Mouse (Mus musculus) thymus, postnatal 14 days (tissue): ENCODE measurements around the gene Abca9.

ENCODE experiments used
- DNase-seq: peaks from one replicate; pipeline ENCODE4 v3.0.0; 2021

Gene Abca9

DNA sequence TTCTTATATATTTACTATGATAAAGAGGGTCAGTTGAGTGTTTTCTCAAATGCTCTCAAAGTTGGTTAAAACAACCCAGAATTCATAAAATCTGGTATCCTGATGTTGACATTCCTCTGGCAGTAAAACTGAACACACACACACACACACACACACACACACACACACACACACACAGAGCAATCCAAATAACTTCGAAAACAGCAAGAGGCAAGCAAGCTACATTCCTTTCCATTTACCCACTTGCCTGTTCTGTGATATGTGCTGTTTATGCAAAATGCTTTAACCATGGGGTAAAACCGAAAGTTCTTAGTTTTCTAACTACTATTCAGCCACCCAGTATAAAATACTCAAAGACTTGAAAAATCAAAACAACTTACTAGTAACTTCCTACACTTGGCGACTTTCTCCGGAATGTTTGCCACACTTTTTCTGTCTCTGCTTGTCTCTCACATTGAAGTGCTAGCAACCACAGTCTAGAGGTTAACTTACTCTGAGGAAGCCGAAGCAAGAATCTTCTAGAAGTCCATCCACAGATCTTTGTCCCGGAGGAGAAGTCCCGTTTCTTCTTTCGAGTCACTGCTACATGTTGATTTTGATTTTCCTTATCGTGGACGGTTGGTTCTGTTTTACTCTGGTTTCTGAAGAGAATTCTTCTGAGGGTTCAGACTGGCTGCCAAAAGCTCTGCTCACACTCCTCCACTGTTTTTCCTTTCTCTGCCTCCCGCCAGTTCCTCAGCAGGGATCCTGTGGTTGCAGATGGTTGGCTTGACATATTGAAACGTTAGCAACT, at the start of gene Abca9:
Gene Abca9, minus strand, starts transcription at position 738 of the 793 bp plus-strand sequence.
- no peak for DNase-seq

DNA sequence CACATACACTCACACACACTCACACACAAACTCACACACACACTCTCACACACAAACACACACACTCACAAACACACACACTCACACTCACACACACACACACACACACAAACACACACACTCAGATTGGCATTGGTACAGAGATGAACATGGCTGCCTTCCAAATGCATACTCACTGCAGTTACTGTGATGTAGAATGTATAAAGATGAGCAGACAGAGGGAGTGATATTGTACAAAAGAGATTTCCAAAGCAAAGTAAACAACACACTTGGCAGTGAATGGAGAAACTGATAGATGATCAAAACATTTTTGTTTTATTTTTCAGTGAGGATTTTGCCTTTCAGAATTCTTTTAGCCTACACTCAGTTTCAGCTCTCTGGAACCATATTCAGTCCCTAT, 49.1 kb upstream of the Abca9 start:
- DNase-seq = no peak

GRCm38 (mm10) chr11:110203930-110204329, 35.9 kb upstream of the Abca9 start:
- no peak for DNase-seq

DNA sequence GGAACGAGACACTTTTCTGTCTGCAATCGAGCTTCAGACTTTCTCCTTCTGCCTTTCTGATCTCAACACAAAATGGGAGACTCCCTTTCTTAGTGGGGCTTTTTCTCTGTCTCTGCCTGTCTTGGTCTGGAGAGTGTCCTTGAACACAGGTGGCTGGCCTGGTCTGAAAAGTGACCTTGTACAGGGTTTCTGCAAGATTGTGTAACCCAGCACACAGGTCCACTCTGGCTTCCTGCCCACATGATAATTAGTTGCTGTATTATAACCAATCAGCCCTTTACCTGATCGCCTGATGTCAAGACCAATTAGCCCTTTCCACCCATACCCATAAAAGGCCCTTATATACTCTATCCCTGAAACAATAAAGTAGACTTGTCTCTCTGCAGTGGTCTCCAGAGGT, 30.9 kb upstream of the Abca9 start:
- DNase-seq = no peak

GRCm38 (mm10) chr11:110196561-110197306, 28.7 kb upstream of the Abca9 start:
- no peak for DNase-seq

GRCm38 (mm10) chr11:110195310-110195709, 27.3 kb upstream of the Abca9 start:
- no peak for DNase-seq

- no peak for DNase-seq
These were observed 3.2 kb upstream of the Abca9 start for GRCm38 (mm10) chr11:110171212-110171611.

DNA sequence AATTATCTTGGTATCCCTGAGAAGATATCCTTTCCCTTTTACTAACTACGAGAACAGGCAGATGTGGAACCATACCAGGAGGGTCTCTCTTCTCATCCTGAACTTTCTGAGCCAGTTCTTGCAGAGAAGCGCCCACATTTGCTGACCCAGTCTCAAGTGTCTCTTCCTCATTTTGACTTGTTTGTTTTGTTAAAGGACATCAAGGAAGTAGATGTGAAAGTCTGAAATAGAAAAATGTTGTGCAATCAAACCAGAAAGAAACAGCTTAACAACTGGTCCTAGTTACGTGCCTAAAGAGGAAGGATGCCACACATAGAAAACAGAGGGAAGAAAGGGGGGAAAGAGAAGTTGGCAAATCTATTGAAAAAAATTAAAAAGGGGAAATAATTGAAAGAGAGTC, 2.2 kb downstream of the Abca9 start:
- DNase-seq = no peak

DNA sequence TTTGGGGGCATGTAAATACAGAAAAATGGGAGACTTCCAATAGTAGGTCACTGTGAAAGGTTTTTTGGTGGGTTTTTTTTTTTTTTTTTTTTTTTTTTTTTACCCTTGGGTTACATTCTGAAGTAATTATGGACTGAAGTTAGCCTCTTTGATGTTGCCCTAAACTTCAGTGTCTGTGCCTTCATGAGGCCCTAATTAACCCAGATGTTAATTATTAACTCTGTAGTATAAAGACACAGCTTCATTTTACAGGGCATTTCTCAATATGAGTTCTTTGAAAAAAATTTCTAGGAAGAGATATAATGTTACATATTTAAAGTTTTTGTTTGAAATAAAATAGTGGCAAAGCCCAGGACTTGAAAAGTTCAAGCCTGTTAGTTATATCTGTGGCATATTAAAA, 2.6 kb downstream of the Abca9 start:
- no peak for DNase-seq

DNA sequence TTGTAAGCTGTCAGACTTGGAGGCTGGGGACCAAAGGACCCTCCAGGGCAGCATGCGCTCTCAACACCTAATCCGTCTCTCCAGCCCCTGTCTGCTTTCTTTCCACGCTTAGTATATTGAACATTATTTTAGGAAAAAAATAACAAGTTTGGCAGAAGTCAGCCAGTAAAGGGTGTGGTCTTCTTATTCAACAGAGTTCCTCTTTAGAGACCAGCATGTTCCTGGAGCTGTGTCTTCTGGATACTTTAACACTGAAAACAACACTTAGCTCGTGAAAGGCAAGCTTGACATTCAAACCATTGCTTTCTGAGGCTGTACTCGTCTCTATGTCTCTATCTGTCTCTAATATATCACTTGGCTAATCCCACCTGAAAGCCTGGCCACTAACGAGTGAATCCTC, 10.9 kb downstream of the Abca9 start:
- DNase-seq = no peak

GRCm38 (mm10) chr11:110155985-110156384, 12.0 kb downstream of the Abca9 start:
- no peak for DNase-seq

GRCm38 (mm10) chr11:110147640-110148039, 20.4 kb downstream of the Abca9 start:
- DNase-seq = no peak

DNA sequence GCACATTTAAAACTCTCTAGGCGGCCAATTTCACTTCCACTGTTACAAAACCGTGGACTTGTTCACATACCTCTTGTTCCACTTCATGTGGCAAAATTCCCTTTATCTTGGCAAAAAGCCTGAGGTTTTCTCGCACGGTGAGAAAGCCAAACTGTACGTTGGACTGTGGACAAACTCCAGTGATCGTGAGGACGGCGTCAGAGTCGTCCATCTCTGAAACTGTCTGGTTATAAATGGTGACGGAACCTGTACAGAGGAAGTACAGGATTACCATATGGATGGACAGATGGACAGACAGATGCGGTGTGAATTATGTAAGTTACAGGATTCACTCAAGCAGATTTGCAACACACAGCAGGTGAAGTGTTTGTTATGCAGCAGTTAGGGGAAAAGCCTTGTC, 22.6 kb downstream of the Abca9 start:
- DNase-seq = no peak

- DNase-seq = no peak
These were observed 37.2 kb downstream of the Abca9 start for GRCm38 (mm10) chr11:110130760-110131159.

- DNase-seq = no peak
These were observed 56.9 kb downstream of the Abca9 start for GRCm38 (mm10) chr11:110111137-110111536.

DNA sequence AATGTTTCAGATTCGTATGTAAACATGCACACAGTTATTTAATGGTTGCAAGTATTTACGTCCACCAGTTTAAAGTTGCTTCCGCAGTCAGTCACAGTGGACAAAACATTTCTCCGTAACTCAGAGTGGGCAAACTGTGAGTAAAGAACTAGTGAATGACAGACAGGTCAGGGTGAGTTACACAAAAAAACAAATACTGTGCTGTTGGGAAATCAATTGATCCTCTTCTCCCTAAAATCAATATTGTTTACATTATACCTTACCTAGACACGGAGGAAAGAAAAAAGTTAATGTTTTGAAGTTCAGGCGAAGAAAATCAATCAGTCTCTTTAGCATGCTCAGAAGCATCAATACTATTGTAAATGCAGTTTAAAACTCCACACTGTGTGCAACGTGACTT, 66.6 kb downstream of the Abca9 start:
- DNase-seq = no peak

DNA sequence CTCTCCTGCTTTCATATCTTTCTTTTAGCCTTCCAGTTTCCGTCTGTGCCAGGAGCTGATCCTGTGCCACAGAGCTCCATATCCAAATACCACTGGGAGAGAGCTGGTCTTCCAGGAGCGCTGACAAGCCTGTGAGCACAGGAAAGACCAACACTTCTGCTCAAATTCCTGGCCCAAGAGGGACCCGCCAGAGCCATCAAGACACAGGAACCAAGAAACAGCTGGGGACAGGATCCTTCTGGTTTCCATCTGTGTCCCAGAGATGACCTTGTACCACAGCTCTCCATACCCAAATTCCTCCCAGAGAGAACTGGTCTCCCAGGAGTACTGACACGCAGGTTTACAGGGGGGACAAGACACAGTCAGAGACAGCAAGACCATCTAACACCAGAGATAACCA, 69.1 kb downstream of the Abca9 start:
- DNase-seq = no peak

GRCm38 (mm10) chr11:110097465-110097864, 70.5 kb downstream of the Abca9 start:
- no peak for DNase-seq

DNA sequence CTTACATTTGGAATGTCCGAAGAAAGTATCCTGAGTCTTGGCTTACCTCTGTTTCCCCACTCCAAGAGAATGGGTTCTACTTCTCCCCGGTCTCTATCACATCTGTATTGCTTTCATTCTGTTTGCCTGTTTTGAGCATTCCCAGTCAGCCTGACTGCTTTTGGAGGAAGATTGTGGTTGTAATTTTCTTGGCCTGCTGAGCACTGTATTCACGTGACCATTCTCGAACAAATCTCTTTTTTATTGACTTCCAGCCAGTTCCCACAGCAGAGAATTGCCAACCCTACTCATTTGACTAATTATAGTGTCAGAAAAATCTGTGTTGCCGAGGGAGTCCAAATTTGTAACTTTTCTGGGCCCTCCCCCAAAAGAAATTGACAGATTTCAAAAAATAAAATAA, 72.1 kb downstream of the Abca9 start, which contains the start of gene Abca8a:
Gene Abca8a, minus strand, starts transcription at position 121 of the 400 bp plus-strand sequence.
- DNase-seq = no peak

DNA sequence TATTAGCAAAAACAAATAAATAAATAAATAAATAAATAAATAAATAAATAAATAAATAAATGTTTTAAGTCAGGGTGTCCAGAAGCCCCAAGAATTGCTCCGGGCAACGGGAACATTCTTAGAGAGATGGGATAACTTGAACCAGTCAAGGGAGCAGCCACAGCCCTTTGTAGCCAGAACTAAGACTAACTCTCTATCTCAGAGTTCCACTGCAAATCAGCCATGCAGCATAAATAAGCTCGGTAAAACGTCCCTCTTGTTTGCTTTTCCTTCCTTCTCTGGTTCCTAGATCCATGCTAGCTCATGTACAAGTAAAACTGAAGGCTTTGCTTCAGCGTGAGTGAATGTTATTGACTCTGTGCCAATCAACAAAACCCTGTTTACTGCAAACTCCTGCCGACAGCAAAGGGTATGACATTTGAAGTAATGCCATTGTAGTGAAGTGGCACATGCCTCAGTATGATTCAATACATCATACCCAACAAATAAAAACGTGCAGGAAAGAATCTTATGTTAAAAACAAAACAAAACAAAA, 73.1 kb downstream of the Abca9 start:
- no peak for DNase-seq

- no peak for DNase-seq
These were observed 73.8 kb downstream of the Abca9 start for GRCm38 (mm10) chr11:110094236-110094635.

- no peak for DNase-seq
These were observed 76.7 kb downstream of the Abca9 start for GRCm38 (mm10) chr11:110091328-110091727.

DNA sequence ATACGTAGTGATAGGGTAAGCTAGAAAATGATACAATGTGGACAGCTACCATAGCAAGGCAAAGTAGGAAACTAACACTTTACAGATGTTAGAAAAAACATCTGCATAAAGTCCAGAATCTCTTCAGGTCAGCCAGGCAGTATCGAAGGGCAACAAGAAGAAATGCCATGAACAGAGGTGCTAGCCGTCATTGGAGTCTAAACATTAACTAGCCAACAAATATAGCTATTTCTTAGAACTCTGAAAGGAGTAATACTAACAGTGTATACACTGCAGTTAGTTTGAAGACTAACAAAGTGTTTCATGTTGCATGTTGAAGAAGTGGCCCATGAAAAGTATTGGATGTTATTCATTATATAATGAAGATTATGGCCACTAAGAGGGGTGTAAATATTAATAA, 95.8 kb downstream of the Abca9 start:
- DNase-seq = no peak

GRCm38 (mm10) chr11:110061032-110061431, 107.0 kb downstream of the Abca9 start:
- DNase-seq = no peak
